Mouse (Mus musculus) limb, embryonic 10.5 days (tissue): ENCODE results near the gene Cln5. TPM values are rescaled to one million over a fixed set of nuclear protein-coding genes. Genes with fewer than 3 reads are reported as not detected.

ENCODE experiments used
- DNase-seq: peaks from one replicate; pipeline ENCODE4 v3.0.0-alpha.2; 2017; ENCODE audit warnings: low spot score
- H3K27ac ChIP-seq: fragments of 300-500 bp; sonication (generic); 2 replicates; pipeline ENCODE4 v1.5.1; 2016; ENCODE audit warnings: mild to moderate bottlenecking
- H3K27me3 ChIP-seq: fragments of 300-500 bp; sonication (generic); 2 replicates; pipeline ENCODE4 v1.6.1; 2016; ENCODE audit warnings: low read depth, mild to moderate bottlenecking; ENCODE audit not compliant: poor library complexity, severe bottlenecking
- H3K36me3 ChIP-seq: fragments of 300-500 bp; sonication (generic); 2 replicates; pipeline ENCODE4 v1.6.1; 2016; ENCODE audit warnings: mild to moderate bottlenecking, moderate library complexity
- H3K4me1 ChIP-seq: fragments of 300-500 bp; sonication (generic); 2 replicates; pipeline ENCODE4 v1.6.1; 2016
- H3K4me3 ChIP-seq: fragments of 300-500 bp; sonication (generic); 2 replicates; pipeline ENCODE4 v1.5.1; 2016; ENCODE audit warnings: mild to moderate bottlenecking, moderate library complexity
- H3K9me3 ChIP-seq: fragments of 300-500 bp; sonication (generic); replicated peaks from 2 replicates; pipeline ENCODE4 v1.6.1; 2016; ENCODE audit warnings: mild to moderate bottlenecking
- WGBS: fragments of 180-500 bp; shearing (Covaris S2); methylation state at CpG from one replicate; pipeline ENCODE4 v1.1.7; 2016; 5-methylcytosine and 5-hydroxymethylcytosine counted together
- polyA plus RNA-seq: library from polyadenylated mRNA; unstranded; fragments of >200 nt; fragmentation: Nextera tagmentation; extraction: Ambion mirVana; gene quantifications from 2 replicates; pipeline ENCODE4 v1.2.1, GENCODE M21; 2016

Gene Cln5
- 22.3 and 26.5 TPM in 2 replicates for polyA plus RNA-seq

DNA sequence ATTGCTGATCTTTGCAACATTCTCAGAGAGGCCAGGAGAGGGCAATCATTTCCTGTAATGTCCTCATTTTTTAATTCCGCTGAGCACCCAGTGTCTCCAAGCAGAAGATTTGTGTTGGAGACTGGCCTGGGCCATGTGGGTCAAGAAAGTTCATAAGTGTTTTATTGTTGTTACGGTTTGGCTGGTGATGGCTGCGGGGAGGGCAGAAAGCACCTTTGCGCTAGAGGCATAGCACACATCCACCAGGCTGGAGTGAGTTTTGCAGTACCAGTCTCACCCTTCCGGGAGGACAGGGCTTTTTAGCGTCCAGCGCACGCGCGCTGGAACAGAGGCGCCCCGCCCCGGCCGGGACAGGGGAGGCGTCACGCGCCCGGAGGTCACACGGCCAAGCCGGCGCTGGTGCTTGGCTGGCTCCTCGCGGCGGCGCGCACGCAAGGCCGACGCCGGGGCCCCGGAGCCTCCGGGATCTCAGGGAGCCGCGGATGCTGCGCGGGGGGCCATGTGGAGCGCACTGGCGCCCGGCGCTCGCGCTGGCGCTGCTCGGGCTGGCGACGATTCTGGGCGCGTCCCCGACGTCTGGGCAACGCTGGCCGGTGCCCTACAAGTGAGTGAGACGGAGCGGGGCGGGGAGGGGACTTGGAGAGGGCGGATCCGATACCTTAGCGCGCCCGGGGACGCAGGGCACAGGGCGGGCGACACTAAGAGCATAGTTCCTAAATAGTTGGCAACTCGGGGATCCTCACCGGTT, at the start of gene Cln5:
Gene Cln5 (plus strand): TSS at position 353 of the 748 bp plus-strand sequence.
- Histone ChIP-seq H3K27ac (peak within 1 kb of the TSS; percentile 93), H3K27me3 (no peaks in the 10 kb centered on the region), H3K36me3 (peaks cover 33% of the 10 kb centered on the region), H3K9me3 (no peaks in the 10 kb centered on the region), H3K4me1 (peaks cover 15% of the 10 kb centered on the region), H3K4me3 (peak within 1 kb of the TSS; percentile 82)
- WGBS, result under 1% methylated on average over 59 of the region's 65 CpGs
- peak; percentile 94 for DNase-seq

DNA sequence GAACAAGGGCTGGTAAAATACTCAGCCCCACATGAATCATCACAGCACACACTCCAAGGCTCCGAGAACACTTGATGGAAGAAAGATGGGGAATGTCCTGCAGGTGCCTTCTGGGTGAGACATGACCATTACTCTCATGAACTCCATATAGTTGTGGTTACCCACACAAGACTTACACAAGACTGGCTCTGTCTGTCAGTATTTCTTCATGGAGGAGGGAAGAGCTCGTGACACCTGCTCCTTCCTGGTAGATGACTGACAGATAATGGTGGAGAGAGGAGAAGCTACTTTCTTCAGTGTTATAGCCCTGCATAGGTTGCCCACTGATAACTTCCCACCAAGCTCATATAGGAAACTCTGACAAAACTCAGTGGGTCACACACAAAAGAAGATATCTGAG, 40.8 kb upstream of the Cln5 start:
- Histone ChIP-seq H3K4me1 (no peaks in the 10 kb centered on the region), H3K9me3 (no peaks in the 10 kb centered on the region), H3K27ac (no peak overlapping the region), H3K4me3 (no peak overlapping the region), H3K27me3 (no peaks in the 10 kb centered on the region), H3K36me3 (no peaks in the 10 kb centered on the region)
- no peak for DNase-seq
- WGBS, result 88% methylated on average over 2 of the region's 2 CpGs

GRCm38 (mm10) chr14:103033271-103033823, 36.7 kb upstream of the Cln5 start:
- Histone ChIP-seq H3K9me3 (no peaks in the 10 kb centered on the region), H3K27me3 (no peaks in the 10 kb centered on the region), H3K4me1 (no peaks in the 10 kb centered on the region), H3K4me3 (no peak overlapping the region), H3K27ac (no peak overlapping the region), H3K36me3 (no peaks in the 10 kb centered on the region)
- no peak for DNase-seq
- 82% methylated on average over 10 of the region's 10 CpGs for WGBS

DNA sequence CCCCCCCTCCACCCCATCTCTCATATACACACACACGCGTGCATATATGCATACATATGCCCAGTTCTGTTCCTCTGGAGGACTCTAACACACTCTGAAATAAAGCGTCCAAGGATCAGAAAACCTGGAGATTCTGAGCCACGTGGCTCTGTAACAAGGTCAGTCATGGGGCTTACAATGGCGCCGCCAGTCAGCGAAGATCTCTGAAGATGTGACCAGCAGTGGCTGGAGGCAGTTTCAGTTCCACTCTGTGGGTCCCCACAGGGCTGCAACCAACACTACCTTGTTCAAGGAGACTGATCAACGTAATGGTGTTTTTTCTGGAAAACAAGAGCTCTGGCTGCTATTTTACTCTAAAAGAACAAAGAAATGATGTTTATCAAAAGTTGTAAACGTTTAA, 35.9 kb upstream of the Cln5 start:
- Histone ChIP-seq H3K4me1 (no peaks in the 10 kb centered on the region), H3K9me3 (no peaks in the 10 kb centered on the region), H3K27ac (no peak overlapping the region), H3K36me3 (no peaks in the 10 kb centered on the region), H3K27me3 (no peaks in the 10 kb centered on the region), H3K4me3 (no peak overlapping the region)
- WGBS, result 91% methylated on average over 9 of the region's 9 CpGs
- DNase-seq, result no peak

DNA sequence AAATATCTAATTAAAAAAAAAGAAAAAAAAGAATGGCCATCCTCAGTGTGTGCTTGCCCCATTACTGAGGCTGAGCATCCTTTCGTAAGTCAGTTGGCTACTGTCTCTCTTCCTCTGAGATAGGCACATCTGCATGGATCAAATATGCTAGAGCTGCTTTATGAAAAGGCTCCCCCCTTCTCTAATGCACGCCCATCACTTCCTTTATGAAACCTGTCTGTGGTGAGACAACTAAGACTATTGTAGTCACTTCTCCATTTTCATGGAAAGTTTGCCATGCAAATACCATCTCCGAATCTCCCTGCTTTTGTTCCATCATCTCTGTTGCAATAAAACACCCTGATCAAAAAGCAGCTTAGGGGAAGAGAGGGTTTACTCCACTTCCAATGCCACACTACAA, 33.0 kb upstream of the Cln5 start:
- WGBS, result 89% methylated on average over 3 of the region's 3 CpGs
- no peak overlapping the region for H3K27ac ChIP-seq
- no peaks in the 10 kb centered on the region for H3K9me3 ChIP-seq

GRCm38 (mm10) chr14:103046677-103047076, 23.3 kb upstream of the Cln5 start, which contains the start of gene Acod1:
Acod1 (plus strand) TSS chr14:103046977.
- Histone ChIP-seq H3K27ac (no peak within 1 kb of the TSS), H3K36me3 (no peaks in the 10 kb centered on the region), H3K9me3 (no peaks in the 10 kb centered on the region), H3K4me3 (no peak within 1 kb of the TSS), H3K27me3 (no peaks in the 10 kb centered on the region), H3K4me1 (no peaks in the 10 kb centered on the region)
- no peak for DNase-seq
- 85% methylated on average over 2 of the region's 2 CpGs for WGBS

More for the DNA sequence above, 33.0 kb upstream of the Cln5 start:
- H3K4me1 ChIP-seq, result no peaks in the 10 kb centered on the region
- H3K27me3 ChIP-seq, result no peaks in the 10 kb centered on the region
- H3K36me3 ChIP-seq, result no peaks in the 10 kb centered on the region
- DNase-seq, result no peak
- H3K4me3 ChIP-seq, result no peak overlapping the region

GRCm38 (mm10) chr14:103048292-103049086, 21.5 kb upstream of the Cln5 start:
- DNase-seq, result no peak
- H3K4me1 ChIP-seq, result no peaks in the 10 kb centered on the region
- H3K9me3 ChIP-seq, result no peaks in the 10 kb centered on the region
- no peaks in the 10 kb centered on the region for H3K27me3 ChIP-seq
- no peak overlapping the region for H3K27ac ChIP-seq
- no peak overlapping the region for H3K4me3 ChIP-seq
- 92% methylated on average over 11 of the region's 11 CpGs for WGBS
- H3K36me3 ChIP-seq, result no peaks in the 10 kb centered on the region

DNA sequence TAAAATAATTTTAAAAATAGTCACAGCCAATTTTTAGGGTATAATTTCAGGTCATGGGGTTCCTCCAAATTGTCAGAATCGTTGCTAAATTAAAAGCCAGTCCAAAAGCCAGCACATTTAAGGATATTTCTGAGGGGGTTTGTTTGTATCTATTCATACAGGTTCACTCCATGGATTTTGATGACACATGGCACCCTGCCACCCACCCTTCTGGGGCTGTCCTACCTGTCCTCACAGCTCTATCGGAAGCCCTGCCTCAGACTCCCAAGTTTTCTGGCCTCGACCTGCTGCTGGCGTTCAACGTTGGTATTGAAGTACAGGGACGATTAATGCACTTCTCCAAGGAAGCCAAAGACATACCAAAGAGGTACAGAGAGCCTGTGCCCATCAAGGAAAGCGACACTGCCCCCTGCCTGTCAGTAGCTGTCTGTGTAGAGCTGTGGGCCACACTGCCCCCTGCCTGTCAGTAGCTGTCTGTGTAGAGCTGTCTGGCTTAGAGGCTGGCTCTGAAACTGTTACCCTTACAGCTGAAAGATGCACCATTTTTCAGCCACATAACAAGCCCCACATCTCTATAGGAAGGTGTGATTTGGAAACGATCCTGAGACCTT, 18.8 kb upstream of the Cln5 start:
- no peaks in the 10 kb centered on the region for H3K27me3 ChIP-seq
- H3K9me3 ChIP-seq, result no peaks in the 10 kb centered on the region
- no peak overlapping the region for H3K27ac ChIP-seq
- DNase-seq, result peak; percentile 75
- 36% methylated on average over 8 of the region's 8 CpGs for WGBS
- no peak overlapping the region for H3K4me3 ChIP-seq
- 0 out of 2 replicates have a peak, but pooled peaks cover 3% of the 10 kb centered on the region for H3K4me1 ChIP-seq
- H3K36me3 ChIP-seq, result no peaks in the 10 kb centered on the region

DNA sequence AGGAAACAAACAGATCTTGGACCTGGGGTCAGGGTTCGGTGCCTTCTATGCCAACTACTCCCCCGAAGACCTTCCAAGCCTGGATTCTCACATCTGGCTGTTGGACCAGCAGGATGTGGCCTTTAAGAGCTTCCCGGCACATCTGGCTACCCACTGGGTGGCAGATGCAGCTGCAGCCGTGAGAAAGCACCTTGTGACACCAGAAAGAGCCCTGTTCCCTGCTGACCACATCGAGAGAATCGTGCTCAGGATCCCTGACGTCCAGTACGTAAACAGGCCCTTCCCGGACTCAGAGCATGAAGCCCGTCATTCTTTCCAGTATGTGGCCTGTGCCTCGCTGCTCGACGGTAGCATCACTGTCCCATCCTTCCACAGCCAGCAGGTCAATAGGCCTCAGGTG, 15.3 kb upstream of the Cln5 start:
- DNase-seq, result no peak
- H3K27me3 ChIP-seq, result no peaks in the 10 kb centered on the region
- WGBS, result 85% methylated on average over 13 of the region's 13 CpGs
- H3K9me3 ChIP-seq, result no peaks in the 10 kb centered on the region
- H3K4me1 ChIP-seq, result 0 out of 2 replicates have a peak, but pooled peaks cover 3% of the 10 kb centered on the region
- H3K4me3 ChIP-seq, result no peak overlapping the region
- H3K27ac ChIP-seq, result no peak overlapping the region
- H3K36me3 ChIP-seq, result no peaks in the 10 kb centered on the region

DNA sequence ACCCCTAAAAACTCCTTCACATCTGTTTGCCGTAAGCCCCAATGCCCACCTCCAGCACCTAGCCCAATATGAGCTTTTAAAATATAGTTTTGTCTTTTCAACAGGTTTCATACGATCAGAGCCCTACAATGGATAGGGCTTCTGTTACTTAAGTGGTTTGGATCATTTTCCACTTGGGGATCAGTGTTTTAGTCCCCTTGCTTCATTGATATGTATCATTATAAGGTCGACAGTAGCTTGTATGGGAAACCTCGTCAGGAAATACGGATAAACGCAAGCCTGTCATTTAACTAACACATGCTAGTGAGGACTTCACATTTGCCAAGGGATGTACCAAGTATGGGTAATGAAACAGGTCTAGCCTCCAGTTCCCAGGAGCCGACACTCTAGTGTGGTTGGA, 13.4 kb upstream of the Cln5 start:
- no peak for DNase-seq
- 93% methylated on average over 7 of the region's 7 CpGs for WGBS
- Histone ChIP-seq H3K27me3 (no peaks in the 10 kb centered on the region), H3K4me1 (0 out of 2 replicates have a peak, but pooled peaks cover 3% of the 10 kb centered on the region), H3K4me3 (no peak overlapping the region), H3K36me3 (no peaks in the 10 kb centered on the region), H3K27ac (no peak overlapping the region), H3K9me3 (no peaks in the 10 kb centered on the region)

- no peak overlapping the region for H3K27ac ChIP-seq
- H3K9me3 ChIP-seq, result no peaks in the 10 kb centered on the region
- no peaks in the 10 kb centered on the region for H3K36me3 ChIP-seq
- 0 out of 2 replicates have a peak, but pooled peaks cover 3% of the 10 kb centered on the region for H3K4me1 ChIP-seq
- no peaks in the 10 kb centered on the region for H3K27me3 ChIP-seq
- H3K4me3 ChIP-seq, result no peak overlapping the region
- DNase-seq, result no peak
- 74% methylated on average over 1 of the region's 1 CpGs for WGBS
Observed at GRCm38 (mm10) chr14:103058998-103059397, 11.0 kb upstream of the Cln5 start.

GRCm38 (mm10) chr14:103059495-103059894, 10.5 kb upstream of the Cln5 start:
- H3K9me3 ChIP-seq, result no peaks in the 10 kb centered on the region
- H3K27ac ChIP-seq, result no peak overlapping the region
- H3K4me1 ChIP-seq, result 0 out of 2 replicates have a peak, but pooled peaks cover 2% of the 10 kb centered on the region
- DNase-seq, result no peak
- 89% methylated on average over 10 of the region's 10 CpGs for WGBS
- no peaks in the 10 kb centered on the region for H3K36me3 ChIP-seq
- no peak overlapping the region for H3K4me3 ChIP-seq
- H3K27me3 ChIP-seq, result no peaks in the 10 kb centered on the region
